Mouse (Mus musculus) embryonic fibroblast, embryonic 13.5 days (primary cell): ENCODE measurements at regions not wholly inside any gene's neighbourhood (a gene's known extent, or its start where the extent isn't known, plus 50 kb on each side); places are given as distances from the start of the nearest gene placed in this dataset.

Source experiments
- CTCF ChIP-seq: IDR thresholded peaks from 2 replicates; pipeline ENCODE4 v1.5.1; 2011; ENCODE audit warnings: mild to moderate bottlenecking, control low read depth, low read length, moderate library complexity, borderline replicate concordance; ENCODE audit not compliant: insufficient read depth
- POLR2A ChIP-seq: IDR thresholded peaks from 2 replicates; pipeline ENCODE4 v1.6.1; 2011; ENCODE audit warnings: low read depth, mild to moderate bottlenecking, control low read depth, low read length, moderate library complexity

- TF ChIP-seq POLR2A (no peak), CTCF (no peak)
Observed at GRCm38 (mm10) chr6:37803231-37803630, 67.4 kb upstream of the Trim24 start.
